In the genomic region with DNA sequence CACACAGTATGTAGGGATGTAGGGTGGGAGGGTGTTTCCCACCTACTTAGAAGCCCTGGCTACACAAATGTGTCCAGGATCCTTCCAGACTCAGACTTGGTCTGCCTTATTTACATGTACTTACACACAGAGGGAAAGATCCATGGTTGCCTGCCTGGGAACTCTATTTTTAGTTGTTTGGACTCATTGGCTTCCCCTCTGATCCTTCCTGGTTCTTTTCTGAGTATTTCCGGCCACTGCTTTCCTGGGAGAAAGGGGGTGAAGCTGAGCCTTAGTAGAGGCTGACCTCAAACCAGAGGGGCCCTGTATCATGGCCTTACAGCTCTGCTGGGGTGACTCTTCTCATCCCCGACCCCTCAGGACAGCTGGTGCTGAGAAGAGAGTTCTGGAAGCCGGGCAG, we compare ENCODE assay signal across 9 mouse cellular contexts.
A peak's percentile ranks its signal among the peaks of the same experiment; 100 is the strongest.
DNase-seq lines count a peak whose midpoint lies in the region; ATAC-seq and TF ChIP-seq lines count a peak whose summit lies in the region.
"Had no signal": no experiment of that assay in that cellular context is flagged by ENCODE, and none has a peak within 500 bp of the region (broad histone marks: within the 10 kb centered on the region; RNA-seq: fewer than 3 reads in every experiment).

No protein-coding gene starts in this region.

- peaks cover 20% of the 10 kb centered on the region for H3K4me1 ChIP-seq in kidney, postnatal 0 days (replicated peaks; ENCODE audit: insufficient read depth, low read length)
- no peaks in the 10 kb centered on the region; the same call in 1 of the 2 replicates for H3K4me1 ChIP-seq in embryonic facial prominence, embryonic 11.5 days (ENCODE audit: control insufficient read depth, insufficient read depth, low read length)
- H3K4me1 ChIP-seq in heart, postnatal 0 days (ENCODE audit: control insufficient read depth, insufficient read depth) = peaks cover 17% of the 10 kb centered on the region
- H3K4me1 ChIP-seq in midbrain, embryonic 15.5 days = no peaks in the 10 kb centered on the region

- peak overlapping the region; percentile 89 for H3K27ac ChIP-seq in kidney, postnatal 0 days
- 0 out of 2 replicates have a peak overlapping the region, but pooled peaks have one; percentile 32 for H3K27ac ChIP-seq in embryonic facial prominence, embryonic 11.5 days (replicated peaks; ENCODE audit: low read depth, low read length)
- H3K27ac ChIP-seq in heart, postnatal 0 days (ENCODE audit: low read depth) = peak overlapping the region; percentile 94
- peak overlapping the region; percentile 70 for H3K27ac ChIP-seq in midbrain, embryonic 15.5 days

- no peak for TF ChIP-seq EP300 in heart, postnatal 0 days (IDR thresholded peaks at IDR 0.05; ENCODE audit: low read depth)

- no peaks in the 10 kb centered on the region for H3K36me3 ChIP-seq in kidney, postnatal 0 days (ENCODE audit: insufficient read depth, low read length)
- H3K36me3 ChIP-seq in embryonic facial prominence, embryonic 11.5 days (replicated peaks; ENCODE audit: control insufficient read depth, insufficient read depth, low read depth, low read length) = no peaks in the 10 kb centered on the region
- H3K36me3 ChIP-seq in heart, postnatal 0 days (replicated peaks; ENCODE audit: control insufficient read depth, insufficient read depth, low read length) = no peaks in the 10 kb centered on the region
- H3K36me3 ChIP-seq in midbrain, embryonic 15.5 days (replicated peaks) = no peaks in the 10 kb centered on the region

- no peak overlapping the region for H3K9ac ChIP-seq in kidney, postnatal 0 days (ENCODE audit: low read depth, low read length)
- H3K9ac ChIP-seq in embryonic facial prominence, embryonic 11.5 days (replicated peaks; ENCODE audit: low read length) = no peak overlapping the region
- H3K9ac ChIP-seq in heart, postnatal 0 days (replicated peaks; ENCODE audit: low read depth, low read length) = no peak overlapping the region
- H3K9ac ChIP-seq in midbrain, embryonic 15.5 days = no peak overlapping the region

- H3K27me3 ChIP-seq in kidney, postnatal 0 days (ENCODE audit: insufficient read depth, low read length) = no peaks in the 10 kb centered on the region
- H3K27me3 ChIP-seq in embryonic facial prominence, embryonic 11.5 days (ENCODE audit: control insufficient read depth, insufficient read depth, low read length) = no peaks in the 10 kb centered on the region
- H3K27me3 ChIP-seq in heart, postnatal 0 days (ENCODE audit: control insufficient read depth, insufficient read depth, low read length) = no peaks in the 10 kb centered on the region
- no peaks in the 10 kb centered on the region for H3K27me3 ChIP-seq in midbrain, embryonic 15.5 days (replicated peaks)

- no peak for TF ChIP-seq CTCF in kidney, postnatal 0 days (IDR thresholded peaks at IDR 0.05; ENCODE audit: low read depth)
- TF ChIP-seq CTCF in heart, postnatal 0 days (IDR thresholded peaks at IDR 0.05; ENCODE audit: low read depth) = no peak

- H3K4me2 ChIP-seq in kidney, postnatal 0 days (ENCODE audit: low read length) = no peak overlapping the region
- H3K4me2 ChIP-seq in embryonic facial prominence, embryonic 11.5 days (ENCODE audit: low read depth, low read length) = no peak overlapping the region
- no peak overlapping the region for H3K4me2 ChIP-seq in heart, postnatal 0 days (ENCODE audit: low read depth, low read length)
- no peak overlapping the region for H3K4me2 ChIP-seq in midbrain, embryonic 15.5 days

- 45% methylated on average over 3 of the region's 3 CpGs for WGBS in kidney, postnatal 0 days
- WGBS in embryonic facial prominence, embryonic 11.5 days = 57% methylated on average over 3 of the region's 3 CpGs
- 34% methylated on average over 3 of the region's 3 CpGs for WGBS in heart, postnatal 0 days
- 68% methylated on average over 3 of the region's 3 CpGs for WGBS in midbrain, embryonic 15.5 days

- peak; percentile 37 for DNase-seq in kidney, postnatal 0 days (ENCODE audit: low spot score)
- no peak for DNase-seq in kidney, postnatal 10 days
- DNase-seq in embryonic facial prominence, embryonic 11.5 days (ENCODE audit: low spot score) = no peak
- DNase-seq in heart, postnatal 0 days (ENCODE audit: low spot score) = peak; percentile 49
- no peak for DNase-seq in cerebellum, adult 18-20 months
- no peak for DNase-seq in left cerebral cortex, adult 11 months (ENCODE audit: low spot score)
- no peak for DNase-seq in ovary, adult 18-20 months (ENCODE audit: low spot score)
- DNase-seq: layer of hippocampus, postnatal 36 days had no signal

- H3K9me3 ChIP-seq in kidney, postnatal 0 days (replicated peaks; ENCODE audit: low read length) = no peaks in the 10 kb centered on the region
- H3K9me3 ChIP-seq in embryonic facial prominence, embryonic 11.5 days (replicated peaks; ENCODE audit: control insufficient read depth, low read length) = no peaks in the 10 kb centered on the region
- no peaks in the 10 kb centered on the region for H3K9me3 ChIP-seq in heart, postnatal 0 days (replicated peaks; ENCODE audit: control insufficient read depth, low read length)
- H3K9me3 ChIP-seq in midbrain, embryonic 15.5 days = no peaks in the 10 kb centered on the region

- H3K4me3 ChIP-seq in kidney, postnatal 0 days (replicated peaks; ENCODE audit: low read depth, low read length) = no peak overlapping the region
- H3K4me3 ChIP-seq in embryonic facial prominence, embryonic 11.5 days (ENCODE audit: low read depth, low read length) = no peak overlapping the region
- no peak overlapping the region for H3K4me3 ChIP-seq in heart, postnatal 0 days (ENCODE audit: low read depth, low read length)
- no peak overlapping the region for H3K4me3 ChIP-seq in midbrain, embryonic 15.5 days

- no peak for ATAC-seq in kidney, postnatal 0 days (replicated peaks; ENCODE audit: low FRiP score, low read depth)
- no peak for ATAC-seq in embryonic facial prominence, embryonic 11.5 days (replicated peaks; ENCODE audit: insufficient number of reproducible peaks, low FRiP score, low TSS enrichment, low read depth)
- ATAC-seq in heart, postnatal 0 days (ENCODE audit: insufficient read depth, low read depth) = no peak
- ATAC-seq in midbrain, embryonic 15.5 days (replicated peaks) = peak; percentile 37

Comparison
In these comparisons a context has a peak if more than half of its experiments do, and no peak if none do; other contexts are left out.
1. DNase-seq: peak in kidney, postnatal 0 days (single experiment) and heart, postnatal 0 days (single experiment); none in kidney, postnatal 10 days (single experiment), embryonic facial prominence, embryonic 11.5 days (single experiment), cerebellum, adult 18-20 months (0 of 2), left cerebral cortex, adult 11 months (single experiment) and ovary, adult 18-20 months (single experiment).
2. H3K27ac ChIP-seq: peak in every context shown above with its lines; median percentile 94 in heart, postnatal 0 days; 89 in kidney, postnatal 0 days; 70 in midbrain, embryonic 15.5 days; 32 in embryonic facial prominence, embryonic 11.5 days.